Mouse (Mus musculus): ENCODE results near the gene Igsf6.

Gene Igsf6

DNA sequence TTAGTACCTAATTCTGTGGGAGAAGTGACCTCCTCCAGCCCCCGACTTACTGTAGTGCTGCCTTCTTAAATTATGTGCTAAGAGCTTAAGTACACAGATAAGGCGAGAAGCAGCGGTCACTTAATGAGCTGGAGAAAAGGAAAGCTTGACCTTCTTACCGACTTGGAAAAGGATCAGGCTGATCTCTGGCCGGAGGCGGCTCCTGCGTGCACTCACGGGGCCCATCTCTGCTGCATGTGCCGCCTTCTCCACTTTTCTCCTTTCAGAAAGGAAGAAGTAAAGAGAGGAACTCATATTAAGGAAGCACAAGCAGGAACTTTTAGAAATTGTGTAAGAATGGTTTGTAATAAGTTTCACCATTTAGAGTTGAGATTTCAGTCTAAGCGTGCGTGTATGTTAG, at the start of gene Igsf6:
Gene Igsf6 (minus strand): TSS at position 292 of the 400 bp plus-strand sequence.
- no peak for DNase-seq

DNA sequence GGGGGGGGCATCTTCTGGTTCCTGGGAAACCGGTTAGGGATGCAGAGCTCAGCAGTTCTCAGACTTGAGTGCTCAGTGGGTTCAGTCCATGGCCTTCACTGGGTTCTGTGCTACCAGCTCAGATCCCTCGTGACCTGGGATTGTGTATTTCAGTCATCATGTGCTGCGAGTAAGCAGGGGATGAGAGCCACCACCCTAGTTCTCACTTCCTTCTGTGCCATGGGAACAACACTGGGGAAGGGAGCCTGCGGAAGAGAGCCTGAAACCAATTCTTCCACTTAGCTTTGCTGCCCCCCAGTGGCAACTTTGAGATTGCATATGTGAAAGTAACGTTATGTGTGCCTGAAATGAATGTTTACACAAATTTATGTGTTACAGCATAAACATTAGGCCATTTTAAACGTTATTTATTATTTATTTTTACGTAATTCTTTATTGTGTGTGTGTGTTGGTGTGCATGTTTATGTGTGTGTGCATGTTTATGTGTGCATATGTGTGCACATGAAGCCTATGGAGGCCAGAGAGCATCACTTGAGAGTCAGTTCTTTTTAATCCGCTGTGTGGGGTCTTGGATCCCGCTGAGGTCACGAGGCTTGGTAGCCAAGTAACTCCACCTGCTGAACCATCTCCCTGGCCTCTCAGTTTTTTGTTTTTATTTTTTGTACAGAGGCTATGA, 45.9 kb upstream of the Igsf6 start:
- peak; percentile 63 for DNase-seq

DNA sequence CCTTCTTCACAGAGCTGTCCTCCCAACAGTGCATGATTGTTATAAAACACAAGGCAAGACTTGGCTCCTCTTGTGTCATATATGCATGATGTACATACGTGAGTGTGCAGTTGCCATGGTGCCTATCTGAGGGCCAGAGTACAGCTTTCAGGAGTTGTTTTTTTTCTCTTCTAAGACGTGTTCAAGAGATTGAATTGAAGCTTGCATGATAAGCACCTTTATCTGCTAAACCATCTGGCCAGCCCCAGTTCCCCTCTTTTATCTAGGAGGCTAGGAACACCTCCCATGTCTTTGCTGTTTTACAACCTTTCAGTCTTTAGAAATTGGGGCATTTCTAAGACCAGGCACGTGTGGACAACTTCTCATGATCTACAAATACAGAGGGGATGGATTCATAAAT, 37.4 kb upstream of the Igsf6 start:
- DNase-seq, result no peak

DNA sequence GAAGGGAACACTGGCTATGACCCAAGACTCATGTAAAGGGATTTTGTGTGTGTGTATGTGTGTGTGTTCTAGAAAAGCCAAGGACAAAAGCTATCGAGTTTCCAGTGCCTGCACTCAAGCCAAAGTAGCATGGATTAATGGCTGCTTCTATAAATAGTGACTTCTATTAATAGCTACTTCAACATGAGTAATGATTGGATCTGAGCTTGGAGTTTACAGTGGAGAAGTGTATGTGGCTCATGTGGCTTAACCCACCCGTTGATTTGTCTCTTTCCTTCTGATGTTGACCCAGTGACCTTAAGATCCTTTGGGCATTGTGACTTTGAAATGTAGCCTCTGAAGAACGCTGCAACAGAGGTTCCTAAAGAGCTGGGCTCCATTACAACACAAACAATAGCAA, 36.9 kb upstream of the Igsf6 start:
- DNase-seq, result no peak

DNA sequence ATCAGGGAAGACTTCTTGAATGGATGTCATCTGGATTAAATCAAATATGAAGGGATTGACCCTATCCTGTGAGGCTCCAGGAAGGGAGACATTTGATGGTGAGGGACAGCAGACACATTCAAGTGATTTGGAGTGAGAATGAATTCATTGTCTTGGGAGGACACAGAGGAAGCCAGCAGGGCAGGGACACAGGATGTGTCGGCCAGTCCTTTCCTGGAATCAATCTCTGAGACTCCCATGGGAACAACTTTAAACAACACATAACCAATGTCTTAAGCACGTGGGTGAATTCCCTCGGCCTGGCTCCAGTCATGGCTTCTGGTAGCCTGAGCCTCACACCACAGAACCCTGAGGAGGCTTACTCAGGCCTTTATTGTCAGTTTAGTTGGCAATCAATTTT, 33.5 kb upstream of the Igsf6 start:
- no peak for DNase-seq

DNA sequence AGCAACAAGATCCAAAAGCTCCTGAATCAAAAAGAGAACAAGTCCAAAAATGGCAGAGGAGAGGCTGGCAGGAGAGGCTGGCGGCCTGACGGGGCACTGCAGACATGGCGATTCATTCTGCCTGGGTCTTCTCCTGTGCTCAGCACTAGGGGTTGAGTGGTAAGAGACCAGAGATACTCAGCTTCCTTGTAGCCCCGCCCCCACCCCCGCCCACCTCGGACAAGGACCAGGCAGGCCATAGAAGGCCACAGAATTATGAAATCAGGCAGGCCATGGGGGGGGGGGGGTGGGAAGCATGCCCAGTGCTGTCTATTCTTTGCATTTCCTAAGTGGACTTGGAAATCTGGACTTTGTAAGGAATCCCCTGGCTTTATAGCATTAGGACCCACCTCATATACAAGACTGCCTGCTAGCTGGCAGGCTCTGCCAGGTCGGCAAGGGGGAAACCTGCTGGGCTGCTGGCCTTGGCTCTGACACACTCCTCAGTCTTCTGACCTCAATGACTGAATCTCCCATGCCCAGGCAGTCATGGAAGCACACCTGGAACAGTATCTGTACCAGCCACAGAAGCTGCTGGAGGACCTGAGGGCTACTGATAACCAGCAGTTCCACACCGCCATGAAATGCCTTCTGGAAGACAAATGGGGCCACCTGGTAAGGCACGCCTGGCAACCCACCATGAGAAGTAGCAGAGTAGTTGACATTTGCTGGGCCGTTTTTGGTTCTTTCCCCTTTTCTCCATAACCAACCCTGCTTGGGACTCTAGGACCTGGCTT, 24.4 kb upstream of the Igsf6 start:
- no peak for DNase-seq

DNA sequence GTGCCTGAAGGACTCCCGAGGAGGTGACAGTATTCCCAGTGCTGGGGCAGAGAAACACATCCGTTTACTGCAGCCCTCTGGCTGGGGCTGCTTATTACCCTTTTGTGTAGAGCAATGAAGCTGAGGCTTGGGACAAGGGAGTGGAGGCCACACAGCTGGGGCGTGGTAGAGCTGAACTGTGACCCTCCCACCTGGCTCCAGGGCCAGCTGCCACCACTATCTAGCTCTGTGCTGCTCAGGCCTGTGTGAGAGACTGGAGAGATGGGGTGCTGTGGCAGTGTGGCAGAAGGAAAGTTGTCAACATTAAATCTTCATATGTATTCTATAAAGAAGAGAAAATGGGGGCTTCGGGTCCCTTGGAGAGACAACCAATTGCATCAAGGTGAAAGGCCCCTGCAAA, 18.7 kb upstream of the Igsf6 start:
- no peak for DNase-seq

DNA sequence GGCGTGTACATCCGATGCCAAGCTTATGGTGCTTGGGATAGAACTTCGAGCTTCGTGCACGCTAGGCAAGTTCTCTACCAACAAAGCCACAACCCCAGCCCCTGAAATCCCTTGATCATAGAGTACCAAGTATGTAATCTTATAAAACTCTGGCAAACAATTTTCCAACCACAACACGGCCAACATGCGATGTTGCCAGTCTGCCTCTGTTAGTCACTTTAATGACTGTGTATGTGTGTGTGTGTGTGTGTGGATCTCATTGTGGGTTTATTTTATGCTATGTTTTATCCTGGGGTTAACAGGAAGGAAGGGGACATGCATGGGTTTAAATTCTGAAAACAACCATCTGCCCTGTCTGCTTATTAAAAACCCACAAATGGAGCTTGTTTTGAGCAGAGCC, 16.4 kb upstream of the Igsf6 start:
- no peak for DNase-seq

DNA sequence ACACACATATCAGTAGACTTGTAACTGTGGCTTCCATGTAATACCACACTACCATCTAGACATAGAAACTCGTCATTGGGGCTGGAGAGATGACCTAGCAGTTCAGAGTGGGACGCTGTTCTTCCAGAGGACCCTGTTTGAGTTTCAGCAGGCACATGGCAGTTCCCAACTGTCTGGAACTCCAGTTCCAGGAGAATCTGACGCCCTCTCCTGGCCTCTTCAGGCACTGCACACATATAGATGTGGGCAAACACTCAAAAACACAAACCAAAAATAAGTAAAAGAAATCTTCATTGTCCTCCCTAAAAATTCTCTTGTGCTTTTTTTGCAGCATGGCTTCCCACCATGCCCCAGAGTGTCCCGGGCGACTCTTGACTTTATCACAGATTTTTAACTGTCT, 14.4 kb upstream of the Igsf6 start:
- no peak for DNase-seq

DNA sequence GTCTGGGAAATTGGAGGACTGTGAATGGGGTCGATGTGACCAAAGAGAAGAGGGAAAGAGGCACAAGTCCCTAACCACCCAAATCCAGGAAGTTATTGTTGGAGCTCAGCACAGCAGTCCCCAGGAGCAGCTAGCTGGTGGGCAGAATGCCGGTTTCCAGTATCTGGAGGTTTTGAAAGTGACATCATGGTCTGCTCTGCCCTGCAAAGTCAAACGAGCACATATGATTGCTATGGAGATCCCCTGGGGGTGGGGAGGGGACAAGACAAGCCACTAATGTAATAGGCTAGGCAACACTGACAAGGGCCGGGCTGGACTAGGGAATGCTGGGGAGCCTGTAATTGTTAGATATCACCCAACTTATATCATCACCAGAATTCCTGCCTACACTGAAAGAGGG, 11.1 kb upstream of the Igsf6 start:
- DNase-seq, result no peak

DNA sequence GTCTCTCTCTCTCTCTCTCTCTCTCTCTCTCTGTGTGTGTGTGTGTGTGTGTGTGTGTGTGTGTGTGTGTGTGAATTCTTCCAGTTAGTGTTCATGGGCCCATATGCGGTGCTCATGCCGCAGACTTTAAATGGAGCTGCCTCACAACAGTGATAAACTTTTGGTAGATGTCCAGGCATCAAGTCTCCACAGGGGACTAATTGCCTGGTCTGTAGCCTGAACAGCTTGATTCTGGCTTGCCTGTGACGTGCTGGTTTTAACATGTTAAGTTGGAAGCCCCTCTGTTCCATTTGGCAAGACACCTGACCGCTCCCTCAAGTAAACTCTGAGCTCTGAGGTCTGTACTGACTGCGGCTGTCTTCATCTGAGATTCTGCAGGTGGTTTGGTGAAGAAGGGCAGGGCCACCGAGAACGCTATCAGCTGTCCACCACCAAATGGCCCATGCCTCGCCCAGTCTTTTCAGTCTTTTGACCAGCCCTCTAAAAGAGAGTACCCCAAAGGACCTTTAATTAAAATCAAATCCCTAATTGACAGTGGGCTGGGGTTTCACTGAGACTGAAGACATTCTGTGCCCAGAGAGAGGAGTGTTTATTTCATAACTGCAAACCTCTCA, 10.6 kb upstream of the Igsf6 start:
- DNase-seq, result no peak

DNA sequence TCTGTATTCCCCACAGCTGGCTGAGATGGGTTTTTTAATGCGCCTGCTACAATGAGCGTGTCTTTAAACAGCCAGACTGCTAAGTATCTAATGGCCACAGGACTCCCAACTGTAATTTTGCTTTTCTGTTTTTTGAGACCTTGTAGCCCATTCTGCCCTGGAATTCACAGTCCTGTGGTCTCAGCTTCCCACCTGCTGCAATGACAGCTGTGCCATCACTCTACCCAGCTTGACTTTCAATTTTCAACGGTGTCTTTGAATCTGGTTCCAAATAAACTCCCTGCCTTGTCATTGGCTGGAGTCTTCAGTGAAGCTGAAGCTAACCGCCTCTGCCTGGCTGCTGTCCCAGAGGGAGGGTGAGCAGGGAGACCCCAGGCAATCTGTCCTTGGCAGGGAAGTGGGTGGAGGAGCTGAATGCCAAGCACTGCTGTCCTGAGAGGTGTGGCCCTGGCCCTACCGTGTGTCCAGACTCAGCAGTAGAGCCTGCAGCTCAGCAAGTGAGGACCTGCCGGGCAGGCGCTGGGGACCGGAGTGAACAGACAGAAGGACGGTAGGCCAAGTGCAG, 8.7 kb upstream of the Igsf6 start:
- DNase-seq, result no peak

DNA sequence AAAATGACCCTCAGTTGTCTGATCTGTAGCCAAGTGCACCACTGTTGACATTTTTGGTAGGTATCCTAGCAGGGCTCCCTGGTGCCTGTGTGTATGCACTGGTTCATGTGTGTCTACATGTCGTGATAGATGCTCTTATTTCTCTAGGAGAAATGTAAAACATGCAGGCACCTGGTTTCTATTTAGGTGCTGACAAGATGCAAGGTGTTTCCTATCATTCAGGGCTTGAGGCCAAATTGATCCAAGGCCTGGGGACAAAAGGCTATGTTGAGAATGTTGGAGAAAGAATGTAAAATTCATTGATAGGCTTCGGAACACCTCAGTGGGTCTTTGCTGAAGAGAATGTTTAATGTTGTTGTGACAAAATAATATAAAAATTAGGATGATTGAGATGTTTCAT, 7.4 kb upstream of the Igsf6 start:
- no peak for DNase-seq

DNA sequence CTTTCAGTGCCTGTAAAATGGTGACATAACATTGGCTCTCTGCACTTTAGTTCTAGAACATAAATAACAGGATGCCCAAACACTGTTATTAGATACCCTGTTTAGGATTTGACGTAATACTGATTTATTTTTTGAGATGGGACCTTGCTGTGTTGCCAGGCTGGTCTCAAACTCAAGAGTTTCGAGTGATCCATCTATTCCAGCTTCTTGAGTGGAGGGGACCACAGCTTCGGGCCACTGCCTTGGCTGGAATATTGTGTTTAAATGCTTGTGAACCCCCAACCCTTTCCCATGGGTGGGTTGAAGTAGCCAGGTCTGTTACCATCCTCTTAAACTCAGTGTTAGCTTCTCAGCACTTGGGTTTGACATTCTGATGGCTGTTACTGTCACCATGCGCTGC, 7.0 kb upstream of the Igsf6 start, which contains the start of gene Otoa:
Gene Otoa (plus strand): TSS at position 301 of the 400 bp plus-strand sequence.
- DNase-seq, result no peak

DNA sequence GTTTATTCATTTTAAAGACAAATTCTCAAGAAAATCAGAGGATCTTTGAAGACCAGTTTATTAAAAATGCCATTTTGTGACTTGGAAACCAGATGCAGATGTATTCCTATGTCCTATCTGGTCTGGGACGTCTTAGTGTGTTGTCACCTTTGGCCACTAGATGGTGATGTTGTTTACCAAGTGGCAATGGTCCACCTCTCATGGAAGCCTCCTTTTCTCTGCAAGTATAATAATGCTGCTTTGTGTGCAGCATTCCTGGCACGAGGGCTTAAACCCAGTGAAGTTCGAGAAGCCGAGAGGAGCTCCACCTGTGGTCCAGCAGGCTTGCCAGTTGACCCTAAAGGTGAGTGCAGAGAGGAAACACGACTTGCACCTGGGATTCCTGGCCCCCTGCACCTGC, 3.5 kb upstream of the Igsf6 start:
- peak; percentile 55 for DNase-seq

DNA sequence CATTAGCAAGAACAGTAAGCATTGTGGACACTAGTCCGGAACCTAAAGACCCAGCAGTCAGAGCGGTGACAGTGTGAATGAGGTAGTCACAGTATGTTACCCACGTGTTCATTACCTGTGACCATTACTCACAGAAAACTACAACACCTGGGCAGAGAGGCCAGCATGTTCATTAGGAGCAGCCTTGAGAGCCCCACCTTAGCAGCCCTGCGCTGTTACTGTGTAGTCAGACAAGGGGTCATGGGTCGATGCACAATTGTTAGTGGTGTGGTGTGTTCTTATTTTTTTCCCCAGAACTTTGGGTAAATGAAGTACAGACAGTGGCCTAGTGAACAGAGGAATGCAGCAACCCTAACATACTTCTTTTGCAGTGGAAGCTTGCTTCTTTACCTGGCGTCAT, 2.9 kb upstream of the Igsf6 start:
- DNase-seq, result no peak

DNA sequence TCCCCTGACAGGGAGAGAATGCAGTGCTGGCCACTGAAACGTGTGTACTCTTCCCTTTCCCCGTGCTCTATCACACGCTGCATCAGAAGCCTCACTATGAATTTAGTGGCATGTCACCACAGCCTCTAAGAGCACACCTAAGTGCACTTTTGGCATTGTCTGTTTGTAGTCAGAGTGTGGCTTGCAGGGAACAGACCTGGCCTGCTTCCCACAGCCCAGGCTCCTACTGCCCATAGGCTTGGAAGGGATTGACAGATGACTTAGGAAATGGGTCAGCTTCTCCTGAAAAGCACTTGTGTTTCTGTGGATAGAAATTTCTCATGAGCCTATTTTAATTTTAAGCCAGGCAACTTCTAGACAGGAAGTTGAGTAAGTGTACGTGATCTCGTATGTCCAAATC, 1.0 kb upstream of the Igsf6 start:
- no peak for DNase-seq

DNA sequence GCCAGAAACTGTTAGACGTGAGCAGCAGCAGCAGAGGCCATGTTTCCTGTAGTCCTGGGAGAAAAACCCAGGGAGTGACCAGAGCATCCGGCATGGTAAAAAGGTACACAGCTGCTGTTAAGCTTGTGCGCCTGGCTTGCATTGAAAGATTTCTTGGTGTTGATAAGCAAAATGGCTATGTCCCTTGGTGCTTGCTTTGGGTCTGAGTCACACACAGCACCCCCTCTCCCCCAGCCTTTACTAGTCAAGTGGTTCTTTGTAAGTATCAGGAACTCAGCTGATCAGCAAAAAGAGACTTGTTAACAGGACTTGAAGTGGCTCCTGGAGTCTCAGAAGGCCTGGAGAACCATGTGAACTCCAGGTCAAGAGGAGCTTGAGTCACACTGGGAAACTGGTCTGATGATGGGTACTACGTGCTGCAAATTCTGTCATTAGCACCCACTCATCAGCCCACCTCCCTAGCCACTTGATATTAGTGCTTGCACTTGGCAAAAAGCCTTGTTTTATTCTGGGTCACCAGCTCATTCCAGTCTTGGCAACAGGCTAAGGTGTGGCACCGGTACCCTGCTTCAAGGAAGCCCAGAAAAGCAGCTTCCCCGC, 529 bp upstream of the Igsf6 start:
- no peak for DNase-seq

DNA sequence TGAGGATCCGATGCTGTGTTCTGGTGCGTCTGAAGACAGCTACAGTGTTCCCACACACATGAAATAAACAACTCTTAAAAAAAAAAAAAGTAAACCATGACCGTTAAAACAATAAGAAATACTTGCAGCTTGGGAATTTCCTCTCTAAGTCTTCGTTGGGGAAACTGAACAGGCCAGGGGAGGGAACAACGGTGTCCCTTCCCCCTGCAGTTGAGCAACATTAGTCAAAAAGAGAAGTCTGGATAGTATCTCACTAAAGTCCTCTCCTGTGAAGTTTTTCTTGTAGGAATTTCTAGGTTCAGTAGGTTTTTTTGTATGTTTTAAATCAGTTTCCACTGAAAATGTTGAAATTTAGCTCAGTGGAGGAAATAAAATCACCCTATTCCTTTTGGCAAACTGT, 1.9 kb downstream of the Igsf6 start:
- no peak for DNase-seq

DNA sequence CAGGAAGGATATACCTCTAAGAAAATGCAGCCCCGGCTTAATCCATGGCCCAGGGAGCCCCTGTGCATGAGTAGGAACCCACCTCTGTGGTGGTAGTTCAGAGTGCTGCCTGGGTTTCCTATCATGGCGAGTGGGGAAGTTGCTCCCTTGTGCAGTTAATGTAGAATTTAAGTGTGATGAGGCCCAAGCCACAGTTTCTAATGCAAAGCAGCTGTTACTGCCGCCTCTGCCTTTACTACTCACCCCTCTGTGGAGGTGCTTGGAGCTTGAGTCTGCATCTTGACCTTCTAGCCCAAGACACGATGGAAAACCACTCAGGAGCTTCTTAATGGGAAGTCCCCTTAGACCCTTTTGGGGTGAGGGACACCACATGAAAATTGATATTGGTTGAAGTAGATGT, 3.1 kb downstream of the Igsf6 start:
- no peak for DNase-seq

DNA sequence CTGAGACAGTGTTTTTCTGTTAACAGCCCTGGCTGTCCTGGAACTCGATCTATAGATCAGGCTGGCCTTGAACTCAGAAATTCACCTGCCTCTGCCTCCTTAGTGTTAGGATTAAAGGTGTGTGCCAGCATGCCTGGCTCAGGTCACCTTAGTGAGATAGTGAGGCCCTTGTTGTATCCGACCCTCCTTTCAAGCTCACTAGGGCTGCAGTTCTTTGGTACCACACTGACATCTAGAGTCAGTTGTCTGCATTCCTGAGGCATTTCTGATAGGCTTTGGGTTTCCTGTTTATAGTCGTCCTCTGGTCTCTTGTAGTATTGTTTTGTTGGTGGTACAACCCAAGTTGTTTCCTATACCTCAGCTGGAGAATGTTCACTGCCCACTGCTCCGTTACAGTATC, 10.1 kb downstream of the Igsf6 start:
- peak; percentile 32 for DNase-seq

DNA sequence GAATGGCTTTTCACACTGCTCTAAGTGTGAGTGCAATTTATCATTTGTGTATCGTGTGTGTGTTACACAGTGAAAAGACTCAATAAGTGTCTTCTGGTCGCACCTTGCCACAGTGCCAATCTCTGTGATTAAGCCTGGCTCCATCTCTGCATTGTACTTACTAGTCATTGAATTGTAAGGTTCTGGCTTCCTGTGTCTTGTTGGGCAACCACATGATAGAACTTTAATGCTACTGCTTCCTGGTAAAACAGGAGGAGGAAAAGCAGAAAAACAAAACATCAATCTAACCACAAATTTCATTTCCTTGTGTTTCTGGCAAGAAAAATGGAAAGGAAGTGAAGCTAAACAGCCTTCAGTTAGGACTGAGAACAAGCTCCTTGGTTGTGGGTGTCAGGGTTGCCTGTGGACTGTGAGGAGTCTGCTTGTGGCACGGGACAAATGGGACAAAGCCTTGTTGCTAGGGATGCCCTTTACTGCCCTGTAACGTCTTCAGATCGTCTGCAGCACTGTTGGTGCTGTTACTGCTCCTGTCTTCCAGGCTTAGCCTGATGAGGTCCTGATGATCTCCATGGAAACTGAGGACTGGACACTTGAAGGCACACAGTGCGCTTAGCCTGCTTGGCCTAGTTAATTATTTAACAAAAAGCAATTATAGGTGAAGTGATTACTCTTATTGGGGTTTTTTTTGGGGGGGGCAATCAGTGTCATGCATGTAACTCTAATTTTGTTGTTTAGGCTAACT, 14.7 kb downstream of the Igsf6 start:
- DNase-seq, result no peak

DNA sequence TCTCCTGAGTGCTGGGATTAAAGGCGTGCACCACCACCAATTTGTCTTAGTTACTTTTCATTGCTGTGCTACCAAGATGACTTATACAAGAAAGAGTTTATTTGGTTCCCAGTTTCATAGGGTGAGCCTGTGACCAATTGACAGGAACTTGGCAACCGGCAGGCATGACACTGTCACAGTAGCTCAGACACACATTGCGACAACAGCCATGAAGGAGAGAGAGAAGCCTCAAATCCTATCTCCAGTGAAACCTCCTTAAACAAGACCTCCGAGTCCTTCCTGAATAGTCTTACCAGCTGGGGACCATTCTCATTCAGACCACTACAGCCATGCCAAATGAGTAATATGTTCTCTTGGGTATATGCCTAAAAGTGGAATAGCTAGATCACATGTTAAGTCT, 21.3 kb downstream of the Igsf6 start:
- no peak for DNase-seq
